Mouse (Mus musculus): Measurements from ENCODE around the gene Dpagt1. TPM values are rescaled to one million over a fixed set of nuclear protein-coding genes. Genes with fewer than 3 reads are reported as not detected.

Gene Dpagt1
- polyA plus RNA-seq, 1 experiment from 2014 or later = 38.4 TPM

- peaks cover 7% of the 10 kb centered on the region; the same call in 1 of the 2 replicates for H3K27me3 ChIP-seq
Measured at GRCm38 (mm10) chr9:44306532-44306931, 19.3 kb upstream of the Dpagt1 start.

DNA sequence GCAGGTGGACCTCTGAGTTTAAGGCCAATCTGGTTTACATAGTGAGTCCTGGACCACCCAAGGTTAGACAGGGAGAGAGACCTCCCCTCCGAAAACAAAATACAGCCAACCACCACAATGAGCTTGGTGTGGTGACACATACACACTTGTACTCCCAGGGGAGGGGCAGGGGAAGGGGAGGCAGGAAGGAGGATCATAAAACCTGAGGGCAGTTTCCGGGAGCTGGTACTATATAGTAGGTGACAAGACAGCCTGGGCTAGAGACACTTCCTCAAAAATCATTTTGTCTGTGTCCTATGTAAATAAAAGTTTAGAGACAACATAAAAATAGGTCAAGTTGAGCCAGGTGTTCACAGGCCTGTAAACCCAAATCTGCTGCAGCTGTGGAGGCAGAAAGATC is 18.6 kb upstream of the Dpagt1 start:
- H3K27ac ChIP-seq = no peak overlapping the region
- no peak overlapping the region for H3K4me3 ChIP-seq
- peaks cover 19% of the 10 kb centered on the region for H3K36me3 ChIP-seq
- ATAC-seq (ENCODE audit: insufficient number of reproducible peaks, insufficient read depth, low FRiP score, low TSS enrichment, low read depth) = no peak
- peaks cover 7% of the 10 kb centered on the region; the same call in 1 of the 2 replicates for H3K27me3 ChIP-seq
- 89% methylated on average over 2 of the region's 2 CpGs for WGBS
- peaks cover 23% of the 10 kb centered on the region for H3K4me1 ChIP-seq
- no peak overlapping the region for H3K9ac ChIP-seq
- H3K4me2 ChIP-seq = no peak overlapping the region
- no peaks in the 10 kb centered on the region for H3K9me3 ChIP-seq

More at GRCm38 (mm10) chr9:44306532-44306931, 19.3 kb upstream of the Dpagt1 start:
- H3K4me1 ChIP-seq = peaks cover 21% of the 10 kb centered on the region
- ATAC-seq (ENCODE audit: insufficient number of reproducible peaks, insufficient read depth, low FRiP score, low TSS enrichment, low read depth) = no peak
- H3K9ac ChIP-seq = no peak overlapping the region
- no peak overlapping the region for H3K27ac ChIP-seq
- no peak overlapping the region for H3K4me2 ChIP-seq
- WGBS = 88% methylated on average over 6 of the region's 6 CpGs
- H3K36me3 ChIP-seq = peaks cover 26% of the 10 kb centered on the region
- H3K4me3 ChIP-seq = no peak overlapping the region
- H3K9me3 ChIP-seq = no peaks in the 10 kb centered on the region

GRCm38 (mm10) chr9:44309756-44310155 is 16.1 kb upstream of the Dpagt1 start:
- Histone ChIP-seq H3K27me3 (peaks cover 7% of the 10 kb centered on the region; the same call in 1 of the 2 replicates), H3K9ac (no peak overlapping the region), H3K9me3 (no peaks in the 10 kb centered on the region), H3K36me3 (peaks cover 33% of the 10 kb centered on the region), H3K27ac (no peak overlapping the region), H3K4me1 (peaks cover 11% of the 10 kb centered on the region), H3K4me3 (no peak overlapping the region), H3K4me2 (no peak overlapping the region)
- WGBS = 49% methylated on average over 3 of the region's 3 CpGs
- no peak for ATAC-seq (ENCODE audit: insufficient number of reproducible peaks, insufficient read depth, low FRiP score, low TSS enrichment, low read depth)

- H3K4me2 ChIP-seq = peak overlapping the region; percentile 31
Measured at GRCm38 (mm10) chr9:44310750-44311135, 15.1 kb upstream of the Dpagt1 start.

GRCm38 (mm10) chr9:44311136-44312134 is 14.4 kb upstream of the Dpagt1 start:
- ATAC-seq (ENCODE audit: insufficient number of reproducible peaks, insufficient read depth, low FRiP score, low TSS enrichment, low read depth) = no peak
- peaks cover 50% of the 10 kb centered on the region for H3K36me3 ChIP-seq
- no peak overlapping the region; the same call in 1 of the 2 replicates for H3K27ac ChIP-seq
- H3K4me3 ChIP-seq = no peak overlapping the region
- peaks cover 9% of the 10 kb centered on the region; the same call in 1 of the 2 replicates for H3K4me1 ChIP-seq
- peaks cover 7% of the 10 kb centered on the region; the same call in 1 of the 2 replicates for H3K27me3 ChIP-seq
- peak overlapping the region; percentile 31 for H3K4me2 ChIP-seq
- H3K9ac ChIP-seq = peak overlapping the region; percentile 61
- WGBS = 14% methylated on average over 27 of the region's 27 CpGs
- H3K9me3 ChIP-seq = no peaks in the 10 kb centered on the region

More at GRCm38 (mm10) chr9:44310750-44311135, 15.1 kb upstream of the Dpagt1 start:
- Histone ChIP-seq H3K4me3 (no peak overlapping the region), H3K27me3 (peaks cover 7% of the 10 kb centered on the region; the same call in 1 of the 2 replicates), H3K4me1 (peaks cover 9% of the 10 kb centered on the region; the same call in 1 of the 2 replicates), H3K27ac (no peak overlapping the region; the same call in 1 of the 2 replicates), H3K9ac (peak overlapping the region; percentile 61; the same call in 1 of the 2 replicates), H3K9me3 (no peaks in the 10 kb centered on the region), H3K36me3 (peaks cover 43% of the 10 kb centered on the region)
- no peak for ATAC-seq (ENCODE audit: insufficient number of reproducible peaks, insufficient read depth, low FRiP score, low TSS enrichment, low read depth)
- 30% methylated on average over 10 of the region's 10 CpGs for WGBS

GRCm38 (mm10) chr9:44313476-44314256 is 12.2 kb upstream of the Dpagt1 start:
- Histone ChIP-seq H3K27me3 (peaks cover 7% of the 10 kb centered on the region; the same call in 1 of the 2 replicates), H3K27ac (no peak overlapping the region), H3K36me3 (peaks cover 55% of the 10 kb centered on the region), H3K4me3 (no peak overlapping the region), H3K4me1 (peaks cover 21% of the 10 kb centered on the region), H3K9ac (no peak overlapping the region), H3K4me2 (no peak overlapping the region), H3K9me3 (no peaks in the 10 kb centered on the region)
- 84% methylated on average over 19 of the region's 19 CpGs for WGBS
- no peak for ATAC-seq (ENCODE audit: insufficient number of reproducible peaks, insufficient read depth, low FRiP score, low TSS enrichment, low read depth)

GRCm38 (mm10) chr9:44314257-44314547 is 11.6 kb upstream of the Dpagt1 start:
- Histone ChIP-seq H3K27ac (no peak overlapping the region), H3K9me3 (no peaks in the 10 kb centered on the region), H3K4me3 (no peak overlapping the region), H3K27me3 (peaks cover 7% of the 10 kb centered on the region; the same call in 1 of the 2 replicates), H3K4me2 (no peak overlapping the region), H3K36me3 (peaks cover 55% of the 10 kb centered on the region), H3K9ac (no peak overlapping the region), H3K4me1 (peaks cover 26% of the 10 kb centered on the region)
- ATAC-seq (ENCODE audit: insufficient number of reproducible peaks, insufficient read depth, low FRiP score, low TSS enrichment, low read depth) = no peak
- WGBS = 79% methylated on average over 4 of the region's 4 CpGs

- no peak overlapping the region for H3K9ac ChIP-seq
- peaks cover 29% of the 10 kb centered on the region for H3K4me1 ChIP-seq
- no peaks in the 10 kb centered on the region for H3K9me3 ChIP-seq
- no peak overlapping the region for H3K4me3 ChIP-seq
- peaks cover 7% of the 10 kb centered on the region; the same call in 1 of the 2 replicates for H3K27me3 ChIP-seq
- peaks cover 55% of the 10 kb centered on the region for H3K36me3 ChIP-seq
- H3K27ac ChIP-seq = no peak overlapping the region
- WGBS = 95% methylated on average over 18 of the region's 18 CpGs
- ATAC-seq (ENCODE audit: insufficient number of reproducible peaks, insufficient read depth, low FRiP score, low TSS enrichment, low read depth) = no peak
- H3K4me2 ChIP-seq = no peak overlapping the region
Measured at GRCm38 (mm10) chr9:44314910-44315309, 10.9 kb upstream of the Dpagt1 start.

DNA sequence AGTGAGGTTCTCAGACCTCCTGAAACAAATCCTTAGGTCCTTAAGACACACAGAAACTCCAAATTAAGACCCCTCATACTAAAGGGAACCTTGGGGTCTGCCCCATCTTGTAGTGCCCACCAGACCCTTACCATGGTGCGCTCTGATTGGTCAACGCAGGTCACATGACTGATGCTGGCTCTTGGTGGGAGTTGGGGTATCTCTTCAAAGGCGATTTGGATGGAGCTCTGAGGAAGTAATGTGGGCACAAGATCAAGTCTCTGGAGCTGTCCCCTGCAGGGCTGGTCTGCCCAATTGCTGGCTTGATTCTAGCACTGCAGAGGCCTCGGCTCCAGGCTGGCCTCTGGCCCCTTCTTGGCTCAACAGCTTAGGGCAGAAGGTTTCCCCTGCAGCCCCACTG is 8.4 kb upstream of the Dpagt1 start:
- ATAC-seq (ENCODE audit: insufficient number of reproducible peaks, insufficient read depth, low FRiP score, low TSS enrichment, low read depth) = no peak
- no peak overlapping the region for H3K4me3 ChIP-seq
- peaks cover 27% of the 10 kb centered on the region for H3K4me1 ChIP-seq
- no peak overlapping the region for H3K9ac ChIP-seq
- WGBS = 73% methylated on average over 4 of the region's 4 CpGs
- H3K27me3 ChIP-seq = no peaks in the 10 kb centered on the region
- no peaks in the 10 kb centered on the region for H3K9me3 ChIP-seq
- H3K27ac ChIP-seq = no peak overlapping the region
- H3K36me3 ChIP-seq = peaks cover 44% of the 10 kb centered on the region
- 0 out of 2 replicates have a peak overlapping the region, but pooled peaks have one; percentile 94 for H3K4me2 ChIP-seq

- no peak for ATAC-seq (ENCODE audit: insufficient number of reproducible peaks, insufficient read depth, low FRiP score, low TSS enrichment, low read depth)
- H3K27ac ChIP-seq = no peak overlapping the region
- 66% methylated on average over 5 of the region's 5 CpGs for WGBS
- peaks cover 36% of the 10 kb centered on the region for H3K36me3 ChIP-seq
- peak overlapping the region; percentile 94 for H3K4me2 ChIP-seq
- no peaks in the 10 kb centered on the region for H3K9me3 ChIP-seq
- H3K9ac ChIP-seq = peak overlapping the region; percentile 88
- H3K4me1 ChIP-seq = peaks cover 27% of the 10 kb centered on the region
- H3K4me3 ChIP-seq = peak overlapping the region; percentile 84
- no peaks in the 10 kb centered on the region for H3K27me3 ChIP-seq
Measured at GRCm38 (mm10) chr9:44318076-44318825, 7.6 kb upstream of the Dpagt1 start.

DNA sequence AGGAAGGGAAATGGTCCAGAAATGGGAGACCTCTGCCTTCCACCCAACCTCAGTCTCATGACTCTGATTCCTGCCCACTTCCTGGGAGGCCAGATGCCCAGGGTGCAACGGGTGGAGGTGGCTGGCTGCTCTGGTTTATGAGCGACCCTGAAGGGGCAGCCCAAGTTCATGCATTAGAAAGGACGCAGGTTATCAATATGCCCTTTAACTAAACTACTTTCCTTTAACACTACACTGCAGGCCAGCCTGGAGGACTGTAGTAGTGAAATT is 7.1 kb upstream of the Dpagt1 start:
- H3K36me3 ChIP-seq = peaks cover 31% of the 10 kb centered on the region
- no peak for ATAC-seq (ENCODE audit: insufficient number of reproducible peaks, insufficient read depth, low FRiP score, low TSS enrichment, low read depth)
- H3K27ac ChIP-seq = no peak overlapping the region
- no peaks in the 10 kb centered on the region for H3K9me3 ChIP-seq
- H3K9ac ChIP-seq = peak overlapping the region; percentile 88
- H3K4me1 ChIP-seq = peaks cover 27% of the 10 kb centered on the region
- no peaks in the 10 kb centered on the region for H3K27me3 ChIP-seq
- peak overlapping the region; percentile 84 for H3K4me3 ChIP-seq
- peak overlapping the region; percentile 94 for H3K4me2 ChIP-seq
- WGBS = 23% methylated on average over 3 of the region's 3 CpGs
